Mouse (Mus musculus) ES-E14 (cell line): ENCODE results near the gene Dab2ip. TPM values are rescaled to one million over a fixed set of nuclear protein-coding genes. Genes with fewer than 3 reads are reported as not detected.

Experiments
- DNase-seq: peaks from one replicate; pipeline ENCODE4 v3.0.0-alpha.2; 2013; ENCODE audit warnings: low read depth, low spot score
- H3K27ac ChIP-seq: 2 replicates; pipeline ENCODE4 v1.5.1; 2012; ENCODE audit warnings: low read depth, mild to moderate bottlenecking, low read length, moderate library complexity, mixed read lengths; ENCODE audit not compliant: poor library complexity, insufficient read depth, severe bottlenecking
- H3K36me3 ChIP-seq: 2 replicates; pipeline ENCODE4 v1.6.1; 2012; ENCODE audit warnings: mild to moderate bottlenecking, low read length, moderate library complexity, mixed read lengths; ENCODE audit not compliant: control insufficient read depth, poor library complexity, insufficient read depth, severe bottlenecking
- H3K4me1 ChIP-seq, 2 experiments: fragments of 150-350 bp in 1 of 2; sonication (generic) in 1 of 2; 2 replicates each; pipeline ENCODE4 v1.6.1; 2012; ENCODE audit warnings: low read length in 2 of 2, mild to moderate bottlenecking in 1 of 2, mixed read lengths in 1 of 2; ENCODE audit not compliant: control insufficient read depth in 2 of 2, insufficient read depth in 2 of 2, poor library complexity in 1 of 2
- H3K4me3 ChIP-seq, 2 experiments: fragments of 150-350 bp in 1 of 2; sonication (generic) in 1 of 2; 2 replicates each; pipeline ENCODE4 v1.5.1; 2012; ENCODE audit warnings: low read length in 2 of 2, low read depth in 1 of 2, mild to moderate bottlenecking in 1 of 2, mixed read lengths in 1 of 2; ENCODE audit not compliant: insufficient read depth in 1 of 2, poor library complexity in 1 of 2, severe bottlenecking in 1 of 2
- H3K9ac ChIP-seq: 2 replicates; pipeline ENCODE4 v1.6.1; 2012; ENCODE audit warnings: low read depth, mild to moderate bottlenecking, low read length, mixed read lengths; ENCODE audit not compliant: poor library complexity, insufficient read depth, severe bottlenecking
- H3K9me3 ChIP-seq: fragments of 150-350 bp; sonication (generic); 2 replicates; pipeline ENCODE4 v1.6.1; 2012; ENCODE audit warnings: low read depth, mild to moderate bottlenecking, low read length; ENCODE audit not compliant: control insufficient read depth, insufficient read depth
- CHD2 ChIP-seq: IDR thresholded peaks from 2 replicates; pipeline ENCODE4 v1.6.1; 2014; ENCODE audit warnings: mild to moderate bottlenecking, low read depth, low read length, inconsistent platforms
- HCFC1 ChIP-seq: IDR thresholded peaks from 2 replicates; pipeline ENCODE4 v1.6.1; 2012; ENCODE audit warnings: low read length, inconsistent platforms, borderline replicate concordance; ENCODE audit not compliant: insufficient read depth
- MAFK ChIP-seq: IDR thresholded peaks from 2 replicates; pipeline ENCODE4 v1.6.1; 2014; ENCODE audit warnings: mild to moderate bottlenecking, low read depth, low read length, inconsistent platforms; ENCODE audit not compliant: insufficient read depth
- ZC3H11A ChIP-seq: IDR thresholded peaks from 2 replicates; pipeline ENCODE4 v1.6.1; 2012; ENCODE audit warnings: low read depth, mild to moderate bottlenecking, inconsistent platforms, low read length, borderline replicate concordance
- ZNF384 ChIP-seq: IDR thresholded peaks from 2 replicates; pipeline ENCODE4 v1.6.1; 2012; ENCODE audit warnings: low read depth, low read length, inconsistent platforms
- in situ Hi-C, 2 experiments: fragments of 600-800 bp; cut with MboI; formaldehyde crosslinking; loops; one replicate each; pipeline ENCODE4 v1.15.1; 2025; ENCODE audit warnings: low sequenced_read_pairs in 2 of 2, inconsistent platforms in 1 of 2; ENCODE audit not compliant: unreplicated experiment in 2 of 2
- total RNA-seq: library from RNA; depleted of rRNA; stranded (reverse); fragments of 300-350 nt; gene quantifications from 2 replicates; pipeline ENCODE4 v1.2.3, GENCODE M21; 2012

Gene Dab2ip
- total RNA-seq, 1 experiment: 46.9 TPM

DNA sequence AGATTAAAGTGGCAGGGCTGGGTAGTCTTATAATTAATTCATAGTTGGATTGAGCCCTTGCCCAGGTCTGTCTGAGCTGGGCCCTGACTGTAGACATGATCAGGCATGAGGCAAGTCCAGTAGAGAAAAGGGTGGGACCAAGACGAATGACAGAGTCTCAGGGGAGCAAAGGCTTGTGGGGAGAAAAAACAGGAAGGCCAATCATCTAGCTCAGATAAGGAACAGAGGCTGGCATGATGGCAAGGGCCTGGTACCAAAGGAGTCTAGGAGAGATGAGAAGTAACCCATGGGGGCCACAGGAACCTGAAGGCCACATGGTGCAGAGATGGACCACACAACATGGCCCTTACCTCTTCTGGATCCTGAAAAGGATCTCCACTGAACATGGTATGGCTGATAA lies 158.1 kb downstream of the Dab2ip start:
- Histone ChIP-seq H3K4me3 (no peak overlapping the region), H3K36me3 (peaks cover 60% of the 10 kb centered on the region), H3K9me3 (no peaks in the 10 kb centered on the region), H3K9ac (no peak overlapping the region), H3K27ac (no peak overlapping the region), H3K4me1 (peaks cover 3% of the 10 kb centered on the region in 2 experiments; a peak in 2 of 4 replicates)
- in situ Hi-C loops: no loop called here
- DNase-seq: no peak
- TF ChIP-seq HCFC1: no peak
- no peak for TF ChIP-seq CHD2
- TF ChIP-seq ZC3H11A: no peak
- no peak for TF ChIP-seq MAFK
- no peak for TF ChIP-seq ZNF384

DNA sequence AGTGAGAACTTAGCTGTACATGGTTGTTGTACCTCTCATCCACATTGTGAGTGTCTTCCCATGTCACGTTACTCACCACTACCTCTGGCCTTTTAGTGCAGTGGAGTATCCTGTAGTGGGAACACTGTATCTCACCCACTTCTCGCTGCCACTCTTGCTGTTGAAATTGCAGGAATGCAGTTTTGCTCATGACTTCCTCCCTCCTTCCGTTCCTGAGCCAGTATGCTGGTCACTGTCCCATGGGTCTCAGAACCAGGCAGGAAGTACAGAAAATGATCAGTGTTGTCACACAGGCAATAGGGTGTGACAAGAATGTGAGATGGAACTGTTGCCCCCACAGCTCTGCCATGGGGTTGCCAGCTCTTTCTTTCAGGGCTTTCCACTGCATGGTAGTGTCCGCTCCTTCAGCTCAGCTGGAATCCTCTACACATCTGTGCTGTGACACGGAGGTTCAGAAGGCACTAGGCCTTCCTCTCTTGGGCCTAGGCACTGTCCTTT lies 160.0 kb downstream of the Dab2ip start:
- no peaks in the 10 kb centered on the region for H3K9me3 ChIP-seq
- DNase-seq: no peak
- peaks cover 3% of the 10 kb centered on the region in 2 experiments; a peak in 2 of 4 replicates for H3K4me1 ChIP-seq
- no peak overlapping the region for H3K27ac ChIP-seq
- H3K9ac ChIP-seq: no peak overlapping the region
- H3K36me3 ChIP-seq: peaks cover 63% of the 10 kb centered on the region
- TF ChIP-seq ZC3H11A (no peak), ZNF384 (no peak), HCFC1 (no peak), CHD2 (no peak), MAFK (no peak)
- in situ Hi-C loops: no loop called here
- H3K4me3 ChIP-seq: no peak overlapping the region

DNA sequence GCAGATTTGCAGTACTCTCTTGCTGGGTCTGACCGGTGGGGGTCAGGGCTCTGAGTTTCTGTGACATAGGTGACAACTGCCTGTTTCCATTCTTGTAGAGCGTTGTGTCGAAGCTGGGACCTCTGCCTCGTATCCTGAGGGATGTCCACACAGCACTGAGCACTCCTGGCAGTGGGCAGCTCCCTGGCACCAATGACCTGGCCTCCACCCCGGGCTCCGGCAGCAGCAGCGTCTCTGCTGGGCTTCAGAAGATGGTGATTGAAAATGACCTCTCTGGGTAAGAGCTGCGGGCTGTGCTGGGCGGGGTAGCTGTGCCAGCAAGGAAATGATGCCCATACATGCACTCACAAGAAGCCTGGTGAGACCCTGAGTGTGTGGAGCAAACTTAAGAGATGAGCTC lies 160.6 kb downstream of the Dab2ip start:
- no peak for TF ChIP-seq HCFC1
- TF ChIP-seq ZNF384: no peak
- TF ChIP-seq ZC3H11A: no peak
- Histone ChIP-seq H3K9ac (no peak overlapping the region), H3K27ac (no peak overlapping the region), H3K4me3 (no peak overlapping the region), H3K9me3 (no peaks in the 10 kb centered on the region), H3K4me1 (peaks cover 3% of the 10 kb centered on the region in 2 experiments; a peak in 2 of 4 replicates), H3K36me3 (peaks cover 68% of the 10 kb centered on the region)
- in situ Hi-C loops: no loop called here
- no peak for DNase-seq

DNA sequence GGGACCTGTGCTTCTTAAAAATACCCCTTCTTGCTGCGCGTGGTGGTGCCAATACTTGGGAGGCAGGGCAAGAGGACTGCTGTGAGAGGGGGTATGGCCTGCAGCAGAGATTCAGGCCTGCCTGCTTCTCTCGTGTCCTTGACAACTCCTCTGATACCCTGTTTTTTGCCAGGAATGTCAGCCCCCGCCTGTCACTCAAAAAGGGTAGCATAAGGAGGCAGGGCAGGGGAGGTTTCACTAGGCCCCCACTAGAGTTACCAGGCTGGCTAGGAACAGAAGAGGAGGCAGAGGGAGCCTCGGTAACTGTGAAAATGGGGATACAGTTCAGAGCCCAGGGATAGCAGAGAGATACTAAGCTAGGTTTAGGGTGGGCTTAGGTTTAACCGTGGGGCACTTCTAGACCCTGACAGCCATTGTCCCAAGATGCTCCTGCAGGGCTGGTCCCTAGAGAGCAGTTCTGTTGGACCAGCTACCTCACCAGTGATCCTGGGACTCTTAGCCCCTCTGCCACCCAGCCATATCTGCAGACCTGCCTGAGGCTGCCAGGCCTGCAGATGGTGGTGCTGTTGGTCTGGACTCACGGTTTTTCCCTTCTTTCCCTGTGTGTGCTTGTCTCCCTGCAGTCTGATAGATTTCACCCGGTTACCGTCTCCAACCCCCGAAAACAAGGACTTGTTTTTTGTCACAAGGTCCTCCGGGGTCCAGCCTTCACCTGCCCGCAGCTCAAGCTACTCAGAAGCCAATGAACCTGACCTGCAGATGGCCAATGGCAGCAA lies 161.4 kb downstream of the Dab2ip start:
- no peak for DNase-seq
- TF ChIP-seq MAFK: no peak
- TF ChIP-seq CHD2: no peak
- TF ChIP-seq HCFC1: no peak
- no peak for TF ChIP-seq ZNF384
- no peak for TF ChIP-seq ZC3H11A
- Histone ChIP-seq H3K36me3 (peaks cover 65% of the 10 kb centered on the region), H3K27ac (no peak overlapping the region), H3K4me3 (no peak overlapping the region), H3K4me1 (peaks cover 3% of the 10 kb centered on the region in 2 experiments; a peak in 2 of 4 replicates), H3K9me3 (no peaks in the 10 kb centered on the region), H3K9ac (no peak overlapping the region)
- in situ Hi-C loops: no loop called here

DNA sequence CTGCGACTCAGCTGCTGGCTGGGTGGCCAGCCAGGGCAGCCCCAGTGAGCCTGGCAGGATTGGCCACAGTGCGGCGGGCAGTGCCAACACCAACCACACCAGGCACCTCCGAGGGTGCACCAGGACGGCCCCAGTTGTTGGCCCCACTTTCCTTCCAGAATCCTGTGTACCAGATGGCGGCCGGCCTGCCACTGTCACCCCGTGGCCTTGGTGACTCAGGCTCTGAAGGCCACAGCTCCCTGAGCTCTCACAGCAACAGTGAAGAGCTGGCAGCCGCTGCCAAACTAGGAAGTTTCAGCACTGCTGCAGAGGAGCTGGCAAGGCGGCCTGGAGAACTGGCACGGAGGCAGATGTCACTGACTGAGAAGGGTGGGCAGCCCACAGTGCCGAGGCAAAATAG lies 162.0 kb downstream of the Dab2ip start:
- TF ChIP-seq MAFK: no peak
- TF ChIP-seq ZNF384: no peak
- no peak for TF ChIP-seq HCFC1
- no peak for TF ChIP-seq ZC3H11A
- TF ChIP-seq CHD2: no peak
- in situ Hi-C loops: no loop called here
- peaks cover 62% of the 10 kb centered on the region for H3K36me3 ChIP-seq

More for the DNA sequence above, 162.0 kb downstream of the Dab2ip start:
- Histone ChIP-seq H3K9ac (no peak overlapping the region), H3K9me3 (no peaks in the 10 kb centered on the region), H3K4me3 (peak overlapping the region in 1 of 2 experiments; percentile 16; a peak in 2 of 4 replicates), H3K4me1 (peaks cover 3% of the 10 kb centered on the region in 2 experiments; a peak in 2 of 4 replicates), H3K27ac (no peak overlapping the region)
- no peak for DNase-seq
